Mouse (Mus musculus) left cerebral cortex, postnatal 4 days (tissue): ENCODE measurements around the gene Cdk14. TPM values are rescaled to one million over a fixed set of nuclear protein-coding genes. Genes with fewer than 3 reads are reported as not detected.
A peak's percentile ranks its signal among the peaks of the same experiment; 100 is the strongest.
"Not testable (repeated sequence)": the region's sequence is repeated elsewhere in the genome, so short reads cannot be mapped to it uniquely, and the experiment has no call there.

Source experiments
- DNase-seq: peaks from one replicate; pipeline ENCODE4 v3.0.0-alpha.2; 2022
- intact Hi-C: fragments of 180-260 bp; cut with DNase I; formaldehyde crosslinking; loops from one replicate; pipeline ENCODE4 v1.15.1; 2025
- total RNA-seq, 2 experiments: library from RNA; stranded (reverse); gene quantifications; 2 replicates each; pipeline ENCODE4 v1.2.3; 2021

Gene Cdk14
- total RNA-seq, 2 experiments from 2014 or later: 84.2 to 92.2 TPM

- intact Hi-C loops: no loop called here
- no peak for DNase-seq
These were observed 488.5 kb downstream of the Cdk14 start for GRCm38 (mm10) chr5:4931539-4932143.

- DNase-seq: no peak
- intact Hi-C loops: no loop called here
These were observed 490.5 kb downstream of the Cdk14 start for GRCm38 (mm10) chr5:4929628-4930027.

- intact Hi-C loops: no loop called here
- DNase-seq: no peak
These were observed 495.2 kb downstream of the Cdk14 start for GRCm38 (mm10) chr5:4924866-4925265.

GRCm38 (mm10) chr5:4918376-4918775 lies 501.7 kb downstream of the Cdk14 start:
- DNase-seq: peak; percentile 61
- intact Hi-C loops: loop anchor here (10.0 kb wide), 2 partner anchors 164 to 714 kb away; partner anchors contain the start of gene Fzd1

- intact Hi-C loops: loop anchor here (10.0 kb wide), 2 partner anchors 163 to 713 kb away; partner anchors contain the start of gene Fzd1
- DNase-seq: no peak
These were observed 502.4 kb downstream of the Cdk14 start for GRCm38 (mm10) chr5:4917743-4918142.

GRCm38 (mm10) chr5:4917274-4917673 lies 502.8 kb downstream of the Cdk14 start:
- intact Hi-C loops: loop anchor here (10.0 kb wide), 2 partner anchors 162 to 712 kb away; partner anchors contain the start of gene Fzd1
- DNase-seq: no peak

- DNase-seq: peak; percentile 45
- intact Hi-C loops: loop anchor here (10.0 kb wide), 2 partner anchors 162 to 712 kb away; partner anchors contain the start of gene Fzd1
These were observed 503.5 kb downstream of the Cdk14 start for GRCm38 (mm10) chr5:4916390-4917273.

GRCm38 (mm10) chr5:4904911-4905310 lies 515.2 kb downstream of the Cdk14 start:
- intact Hi-C loops, DNase-seq: not testable (repeated sequence)

- intact Hi-C loops: no loop called here
- DNase-seq: no peak
These were observed 521.9 kb downstream of the Cdk14 start for GRCm38 (mm10) chr5:4898241-4898640.

- DNase-seq: no peak
- intact Hi-C loops: no loop called here
These were observed 525.1 kb downstream of the Cdk14 start for GRCm38 (mm10) chr5:4894988-4895387.

- intact Hi-C loops: no loop called here
- DNase-seq: no peak
These were observed 526.3 kb downstream of the Cdk14 start for GRCm38 (mm10) chr5:4893852-4894207.

- intact Hi-C loops: no loop called here
- no peak for DNase-seq
These were observed 526.8 kb downstream of the Cdk14 start for GRCm38 (mm10) chr5:4893206-4893851.

GRCm38 (mm10) chr5:4892734-4893133 lies 527.4 kb downstream of the Cdk14 start:
- intact Hi-C loops: no loop called here
- no peak for DNase-seq

GRCm38 (mm10) chr5:4891862-4892704 lies 528.0 kb downstream of the Cdk14 start:
- no peak for DNase-seq
- intact Hi-C loops: no loop called here

- no peak for DNase-seq
- intact Hi-C loops: no loop called here
These were observed 533.0 kb downstream of the Cdk14 start for GRCm38 (mm10) chr5:4887069-4887468.

- DNase-seq: no peak
- intact Hi-C loops: no loop called here
These were observed 537.3 kb downstream of the Cdk14 start for GRCm38 (mm10) chr5:4882841-4883240.

- intact Hi-C loops: no loop called here
- no peak for DNase-seq
These were observed 539.8 kb downstream of the Cdk14 start for GRCm38 (mm10) chr5:4880331-4880730.

GRCm38 (mm10) chr5:4878934-4879333 lies 541.2 kb downstream of the Cdk14 start:
- no peak for DNase-seq
- intact Hi-C loops: no loop called here

GRCm38 (mm10) chr5:4877638-4878037 lies 542.5 kb downstream of the Cdk14 start:
- intact Hi-C loops: no loop called here
- no peak for DNase-seq

- intact Hi-C loops: no loop called here
- DNase-seq: peak; percentile 62
These were observed 542.9 kb downstream of the Cdk14 start for GRCm38 (mm10) chr5:4877131-4877631.
